Mouse (Mus musculus) inflammation-experienced regulatory T-cells, adult 16 weeks (primary cell): Measurements from ENCODE around the gene Gm26741. TPM values are rescaled to one million over a fixed set of nuclear protein-coding genes. Genes with fewer than 3 reads are reported as not detected.

Source experiments
- polyA plus RNA-seq: library from polyadenylated mRNA; unstranded; fragments of 100-300 nt; shearing (Covaris generic); gene quantifications from one replicate; pipeline ENCODE4 v1.2.1, GENCODE M21; 2017

Gm26741 gene
- 10.1 TPM for polyA plus RNA-seq

GRCm38 (mm10) chr10:52358467-52358866, at the start of gene Gm26741:
Gene Gm26741 (plus strand): TSS chr10:52358767.

DNA sequence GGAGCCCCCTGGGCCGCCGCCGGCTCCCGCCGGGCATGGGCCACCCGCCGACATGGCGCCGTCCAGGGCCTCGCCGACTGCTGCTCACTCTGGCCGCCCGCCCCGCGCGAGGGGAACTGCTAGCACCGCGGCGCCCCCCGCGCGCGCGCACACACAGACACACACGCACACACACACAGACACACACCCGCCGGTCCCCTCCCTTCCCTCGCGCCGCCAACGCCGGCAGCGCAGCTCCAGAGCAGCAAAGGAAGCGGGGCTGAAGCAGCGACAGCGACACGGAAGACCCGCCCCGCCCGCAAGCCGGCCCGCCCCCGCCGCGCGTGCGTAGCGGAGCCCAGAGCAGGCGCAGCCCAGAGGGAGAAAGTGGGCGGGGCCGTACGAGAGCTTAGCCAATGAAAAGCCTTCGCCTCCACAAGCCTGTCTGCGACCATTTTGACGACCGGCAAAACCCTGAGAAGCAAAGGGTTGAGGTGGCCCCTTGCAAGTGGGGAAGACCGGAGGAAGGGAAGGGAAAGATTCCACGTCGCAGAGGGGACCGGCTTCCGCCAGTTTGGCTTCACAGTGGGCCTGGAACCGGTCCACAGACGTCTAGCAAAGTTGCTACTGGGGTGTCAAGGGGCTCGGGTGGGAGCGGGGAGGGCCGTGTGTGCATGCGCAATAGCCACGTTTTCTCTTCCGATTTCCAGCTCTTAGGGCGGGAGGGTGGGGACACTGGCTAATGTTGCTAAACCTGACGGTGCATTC, 23.5 kb downstream of the Gm26741 start, which contains the start of gene Gopc:
Gene Gopc (minus strand): TSS at position 280 of the 747 bp plus-strand sequence.

DNA sequence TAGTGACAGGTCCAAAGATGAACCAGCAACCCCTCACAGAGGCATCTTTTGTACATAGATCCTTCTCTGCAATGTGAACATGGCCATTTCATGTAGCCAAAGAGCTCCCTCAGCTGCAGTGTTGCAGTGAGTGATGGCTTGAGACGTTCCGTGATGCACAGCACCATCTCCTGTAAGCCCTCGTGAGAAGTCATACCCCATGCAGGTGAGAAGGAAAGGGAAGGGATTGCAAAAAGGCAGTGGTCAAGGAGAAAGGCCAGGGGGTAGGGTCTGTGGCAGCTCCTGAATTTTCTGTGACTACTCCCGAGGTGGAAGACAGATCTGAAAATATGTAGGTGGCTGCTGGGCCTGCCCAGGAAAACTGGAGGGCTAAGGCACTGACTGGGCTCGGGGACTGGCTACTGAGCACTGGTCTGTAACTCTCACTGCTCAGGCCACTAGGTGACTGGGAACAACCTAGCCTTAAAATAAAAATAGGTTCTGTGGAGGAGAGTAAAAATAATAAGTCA, 30.4 kb downstream of the Gm26741 start, which contains the start of gene Nepn:
Gene Nepn (plus strand): TSS at position 51 of the 509 bp plus-strand sequence.

Other genes starting within 250 kb of the Gm26741 start
- not detected for gene Ros1, start 163.5 kb upstream of the Gm26741 start, polyA plus RNA-seq
- gene Dcbld1, start 125.1 kb upstream of the Gm26741 start, polyA plus RNA-seq, result 0.06 TPM
- gene Gopc, start 23.4 kb downstream of the Gm26741 start, polyA plus RNA-seq, result 8.0 TPM
- gene Nepn, start 30.2 kb downstream of the Gm26741 start, polyA plus RNA-seq, result not detected
- 5.2 TPM for gene Nus1, start 58.8 kb downstream of the Gm26741 start, polyA plus RNA-seq